Mouse (Mus musculus) liver, embryonic 14.5 days (tissue): Measurements from ENCODE around the gene Kiz.

ENCODE experiments used
- CTCF ChIP-seq: IDR thresholded peaks from 2 replicates; pipeline ENCODE4 v1.5.1; 2016; ENCODE audit warnings: antibody characterized with exemption, low read depth, control low read depth
- EP300 ChIP-seq: IDR thresholded peaks from 2 replicates; pipeline ENCODE4 v1.6.1; 2016; ENCODE audit warnings: antibody characterized with exemption, low read depth

- TF ChIP-seq CTCF, result no peak
- no peak for TF ChIP-seq EP300
Measured at GRCm38 (mm10) chr2:146835241-146835990, 20.2 kb upstream of the Kiz start.
